Comparison of ENCODE assay signal across 8 mouse cellular contexts in genomic region chr19:5893282-5894001, GRCm38 (mm10). TPM values are rescaled to one million over a fixed set of nuclear protein-coding genes. Genes with fewer than 3 reads are reported as not detected.
A peak's percentile ranks its signal among the peaks of the same experiment; 100 is the strongest.
DNase-seq lines count a peak whose midpoint lies in the region; ATAC-seq and TF ChIP-seq lines count a peak whose summit lies in the region.

No protein-coding gene starts in this region.

- no peak for TF ChIP-seq CTCF in G1E (IDR thresholded peaks at IDR 0.05; ENCODE audit: low read depth, low read length)

- H3K4me2 ChIP-seq in heart, embryonic 11.5 days, result peak overlapping the region; percentile 95

- peaks cover 14% of the 10 kb centered on the region for H3K4me1 ChIP-seq in heart, embryonic 11.5 days (ENCODE audit: control insufficient read depth, insufficient read depth, low read length)
- peaks cover 32% of the 10 kb centered on the region for H3K4me1 ChIP-seq in G1E (ENCODE audit: insufficient read depth, low read depth, low read length)
- H3K4me1 ChIP-seq in megakaryocyte, embryonic 14.5 days, result peaks cover 36% of the 10 kb centered on the region

- WGBS in heart, embryonic 11.5 days (ENCODE audit: insufficient replicate concordance), result 11% methylated on average over 28 of the region's 31 CpGs

- peak overlapping the region; percentile 74 for H3K4me3 ChIP-seq in heart, embryonic 11.5 days (ENCODE audit: low read depth, low read length)
- H3K4me3 ChIP-seq in G1E (ENCODE audit: low read depth, low read length), result peak overlapping the region; percentile 71
- H3K4me3 ChIP-seq in megakaryocyte, embryonic 14.5 days (replicated peaks), result peak overlapping the region; percentile 90

- peak overlapping the region; percentile 50; the same call in 1 of the 2 replicates for H3K27ac ChIP-seq in heart, embryonic 11.5 days (ENCODE audit: low read depth, low read length)

- DNase-seq in heart, adult 9 months (ENCODE audit: low spot score in 2 of 2), result no peak
- no peak for DNase-seq in G1E (ENCODE audit: low spot score)
- DNase-seq in left cerebral cortex, postnatal 36 days (ENCODE audit: low spot score in 2 of 2), result no peak
- DNase-seq in frontal cortex, postnatal 10 days (ENCODE audit: low spot score in 2 of 2), result no peak
- no peak for DNase-seq in testis, postnatal 10 days (ENCODE audit: low spot score)

- intact Hi-C loops in left cerebral cortex, postnatal 36 days (cut with DNase I), result no loop called here

- peaks cover 7% of the 10 kb centered on the region; the same call in 1 of the 2 replicates for H3K36me3 ChIP-seq in heart, embryonic 11.5 days (ENCODE audit: control insufficient read depth, insufficient read depth, low read length)
- peaks cover 58% of the 10 kb centered on the region for H3K36me3 ChIP-seq in G1E (replicated peaks)
- peaks cover 72% of the 10 kb centered on the region for H3K36me3 ChIP-seq in megakaryocyte, embryonic 14.5 days (replicated peaks; ENCODE audit: low read length)

- H3K27me3 ChIP-seq in heart, embryonic 11.5 days (ENCODE audit: control insufficient read depth, insufficient read depth, low read length), result no peaks in the 10 kb centered on the region
- peaks cover 3% of the 10 kb centered on the region; the same call in 1 of the 2 replicates for H3K27me3 ChIP-seq in G1E (ENCODE audit: insufficient read depth, low read length)
- no peaks in the 10 kb centered on the region for H3K27me3 ChIP-seq in megakaryocyte, embryonic 14.5 days (replicated peaks)

- H3K9ac ChIP-seq in heart, embryonic 11.5 days (ENCODE audit: low read depth, low read length), result peak overlapping the region; percentile 86

- ATAC-seq in heart, embryonic 11.5 days (replicated peaks; ENCODE audit: insufficient number of reproducible peaks, low FRiP score, low TSS enrichment), result peak; percentile 40; the same call in 1 of the 2 replicates
- ATAC-seq in G1E (ENCODE audit: extremely low read depth, insufficient number of reproducible peaks, low FRiP score, poor library complexity, severe bottlenecking), result no peak
- 0 out of 2 replicates have a peak, but pooled peaks have one; percentile 1 for ATAC-seq in granulocyte monocyte progenitor cell, adult 5-6 weeks (replicated peaks; ENCODE audit: poor library complexity, severe bottlenecking)

- H3K9me3 ChIP-seq in heart, embryonic 11.5 days (replicated peaks; ENCODE audit: control insufficient read depth, low read length), result no peaks in the 10 kb centered on the region
- no peaks in the 10 kb centered on the region for H3K9me3 ChIP-seq in G1E (replicated peaks)
- no peaks in the 10 kb centered on the region for H3K9me3 ChIP-seq in megakaryocyte, embryonic 14.5 days

RNA-seq across cellular contexts. Expression of gene Tigd3, which starts 0.5 kb away (rescaled TPM):
- 1.5 and 2.6 TPM in 2 replicates for polyA plus RNA-seq in heart, embryonic 11.5 days (2014; fragmentation: Nextera tagmentation; extraction: Ambion mirVana)
- total RNA-seq in G1E (2014; fragmentation: Nextera tagmentation), result 0.90 and 2.1 TPM in 2 replicates
- 2.0 and 2.4 TPM in 2 replicates for total RNA-seq in G1E (2017)
- 0.70 and 1.0 TPM in 2 replicates for polyA plus RNA-seq in G1E (2012)
- total RNA-seq in granulocyte monocyte progenitor cell, adult 5-6 weeks (2014; fragmentation: Nextera tagmentation), result 1.1 and 2.5 TPM in 2 replicates
- 2.3 and 4.4 TPM in 2 replicates for total RNA-seq in granulocyte monocyte progenitor cell, adult 5-6 weeks (2017)
- polyA plus RNA-seq in megakaryocyte, embryonic 14.5 days (2012; ENCODE audit: insufficient read depth, low replicate concordance), result 0.57 and 1.3 TPM in 2 replicates
- 1 to 10 TPM; 4.3 to 4.5 TPM for total RNA-seq in left cerebral cortex, postnatal 36 days (2021)

RNA-seq across cellular contexts. Expression of gene Slc25a45, which starts 15.8 kb away (rescaled TPM):
- 2.1 and 2.3 TPM in 2 replicates for polyA plus RNA-seq in heart, embryonic 11.5 days (2014; fragmentation: Nextera tagmentation; extraction: Ambion mirVana)
- total RNA-seq in G1E (2014; fragmentation: Nextera tagmentation) (3.5 and 6.4 TPM in 2 replicates), G1E (2017) (10.9 and 12.5 TPM in 2 replicates)
- 0.68 and 0.93 TPM in 2 replicates for polyA plus RNA-seq in G1E (2012)
- 38.2 and 44.5 TPM in 2 replicates for total RNA-seq in granulocyte monocyte progenitor cell, adult 5-6 weeks (2014; fragmentation: Nextera tagmentation)
- total RNA-seq in granulocyte monocyte progenitor cell, adult 5-6 weeks (2017), result 35.5 and 35.6 TPM in 2 replicates
- 3.6 and 6.9 TPM in 2 replicates for polyA plus RNA-seq in megakaryocyte, embryonic 14.5 days (2012; ENCODE audit: insufficient read depth, low replicate concordance)
- total RNA-seq in left cerebral cortex, postnatal 36 days (2021), result 1 to 10 TPM; 3.0 to 4.1 TPM

RNA-seq across cellular contexts. Expression of gene Frmd8, which starts 18.4 kb away (rescaled TPM):
- polyA plus RNA-seq in heart, embryonic 11.5 days (2014; fragmentation: Nextera tagmentation; extraction: Ambion mirVana), result 15.4 and 19.3 TPM in 2 replicates
- total RNA-seq in G1E (2014; fragmentation: Nextera tagmentation) (8.9 and 15.1 TPM in 2 replicates), G1E (2017) (14.5 and 15.2 TPM in 2 replicates)
- polyA plus RNA-seq in G1E (2012), result 21.0 and 21.9 TPM in 2 replicates
- total RNA-seq in granulocyte monocyte progenitor cell, adult 5-6 weeks (2014; fragmentation: Nextera tagmentation), result 17.9 and 25.4 TPM in 2 replicates
- total RNA-seq in granulocyte monocyte progenitor cell, adult 5-6 weeks (2017), result 19.0 and 28.4 TPM in 2 replicates
- 28.5 and 57.6 TPM in 2 replicates for polyA plus RNA-seq in megakaryocyte, embryonic 14.5 days (2012; ENCODE audit: insufficient read depth, low replicate concordance)
- total RNA-seq in left cerebral cortex, postnatal 36 days (2021), result 10 to 100 TPM; 11.6 to 13.3 TPM

RNA-seq across cellular contexts. Expression of gene Dpf2, which starts 19.4 kb away (rescaled TPM):
- polyA plus RNA-seq in heart, embryonic 11.5 days (2014; fragmentation: Nextera tagmentation; extraction: Ambion mirVana), result 105 and 119 TPM in 2 replicates
- total RNA-seq in G1E (2014; fragmentation: Nextera tagmentation) (126 and 142 TPM in 2 replicates), G1E (2017) (152 and 196 TPM in 2 replicates)
- 42.1 and 68.8 TPM in 2 replicates for polyA plus RNA-seq in G1E (2012)
- 97.3 and 126 TPM in 2 replicates for total RNA-seq in granulocyte monocyte progenitor cell, adult 5-6 weeks (2014; fragmentation: Nextera tagmentation)
- 62.7 and 108 TPM in 2 replicates for total RNA-seq in granulocyte monocyte progenitor cell, adult 5-6 weeks (2017)
- 23.0 and 44.7 TPM in 2 replicates for polyA plus RNA-seq in megakaryocyte, embryonic 14.5 days (2012; ENCODE audit: insufficient read depth, low replicate concordance)
- 10 to 100 TPM; 77.5 to 96.5 TPM for total RNA-seq in left cerebral cortex, postnatal 36 days (2021)

RNA-seq across cellular contexts. Expression of gene Cdc42ep2, which starts 31.2 kb away (rescaled TPM):
- 6.3 and 7.6 TPM in 2 replicates for polyA plus RNA-seq in heart, embryonic 11.5 days (2014; fragmentation: Nextera tagmentation; extraction: Ambion mirVana)
- 1.8 and 2.1 TPM in 2 replicates for total RNA-seq in G1E (2014; fragmentation: Nextera tagmentation)
- total RNA-seq in G1E (2017), result 2.2 and 3.6 TPM in 2 replicates
- 0.66 and 0.76 TPM in 2 replicates for polyA plus RNA-seq in G1E (2012)
- total RNA-seq in granulocyte monocyte progenitor cell, adult 5-6 weeks (2014; fragmentation: Nextera tagmentation), result 0.23 TPM in 1 of 2 replicates, not detected in the other
- not detected in 2 replicates for total RNA-seq in granulocyte monocyte progenitor cell, adult 5-6 weeks (2017)
- polyA plus RNA-seq in megakaryocyte, embryonic 14.5 days (2012; ENCODE audit: insufficient read depth, low replicate concordance), result 4.4 and 15.7 TPM in 2 replicates
- 1 to 10 TPM; 5.5 to 8.3 TPM for total RNA-seq in left cerebral cortex, postnatal 36 days (2021)
